Mouse (Mus musculus): ENCODE data around the gene Lce1f.
"Not testable (repeated sequence)": the region's sequence is repeated elsewhere in the genome, so short reads cannot be mapped to it uniquely, and the experiment has no call there.

The Lce1f gene

DNA sequence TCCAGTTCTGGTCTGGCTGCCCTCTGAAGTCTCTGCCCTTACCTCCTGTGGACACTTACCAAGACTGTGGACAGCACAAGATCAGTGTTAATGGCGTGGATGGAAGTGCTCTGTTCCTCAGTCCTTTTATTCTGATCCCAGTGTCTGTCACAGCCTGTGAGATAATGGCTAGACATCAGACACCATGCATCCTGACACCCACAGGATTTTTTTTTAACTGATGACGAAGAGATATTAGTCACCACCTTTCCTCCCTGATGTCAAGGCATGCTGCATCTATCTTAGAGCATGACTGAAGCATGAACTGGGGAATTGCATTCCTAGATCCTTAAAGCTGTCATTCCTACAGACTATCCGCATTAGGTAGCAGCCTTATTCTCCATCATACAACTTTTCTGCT is at the start of gene Lce1f:
Gene Lce1f, minus strand, starts transcription at position 101 of the 400 bp plus-strand sequence.
- DNase-seq (ENCODE audit: low read depth, low spot score) = no peak

DNA sequence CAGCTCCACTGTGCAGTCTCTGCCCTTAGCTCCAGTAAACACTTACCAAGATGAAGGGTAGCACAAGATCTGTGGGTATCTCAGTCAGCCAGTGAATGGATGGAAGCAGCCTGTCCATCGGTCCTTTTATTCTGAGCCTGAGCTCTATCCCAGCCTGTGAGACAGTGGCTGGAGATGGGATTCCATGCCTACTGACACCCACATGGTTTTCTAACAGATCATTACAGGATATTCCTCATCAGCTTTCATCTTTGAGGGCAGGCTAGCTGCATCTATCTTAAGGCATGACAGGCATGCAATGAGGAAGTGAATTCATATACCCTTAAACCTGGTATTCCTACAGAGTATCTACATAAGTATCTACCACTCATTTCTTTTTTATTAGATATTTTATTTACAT is 44.8 kb upstream of the Lce1f start, which contains the start of gene Lce1h:
Gene Lce1h, minus strand, starts transcription at position 101 of the 400 bp plus-strand sequence.
- DNase-seq (ENCODE audit: low read depth, low spot score) = no peak

DNA sequence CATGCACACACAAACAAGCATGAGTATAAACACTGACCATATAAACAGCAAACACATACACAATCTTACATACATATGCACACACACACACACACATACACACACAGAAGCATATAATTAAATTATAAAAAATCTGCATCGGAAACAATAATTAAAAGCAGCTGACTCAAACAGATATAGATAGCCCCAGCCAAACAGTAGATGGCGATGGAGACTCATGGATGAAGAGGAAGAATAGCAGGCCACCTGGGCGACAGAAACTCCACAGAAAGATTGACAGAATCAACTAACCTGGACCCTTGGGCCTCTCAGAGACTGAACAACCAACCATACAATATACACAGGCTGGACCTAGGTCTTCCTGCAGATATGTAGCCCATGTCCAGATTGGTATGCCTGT is 33.0 kb upstream of the Lce1f start:
- DNase-seq (ENCODE audit: low read depth, low spot score) = no peak

DNA sequence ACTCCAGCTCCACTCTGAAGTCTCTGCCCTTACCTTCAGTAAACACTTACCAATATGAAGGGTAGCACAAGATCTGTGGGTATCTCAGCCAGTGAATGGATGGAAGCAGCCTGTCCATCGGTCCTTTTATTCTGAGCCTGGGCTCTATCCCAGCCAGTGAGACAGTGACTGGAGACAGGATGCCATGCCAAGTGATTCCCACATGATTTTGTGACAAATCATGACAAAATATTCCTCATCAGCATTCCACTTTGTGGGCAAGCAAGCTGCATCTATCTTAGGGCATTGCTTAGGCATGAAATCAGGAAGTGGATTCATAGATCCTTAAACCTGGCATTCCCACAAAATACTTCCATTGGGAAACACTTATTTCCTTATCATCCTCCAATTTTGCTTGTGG is 32.1 kb upstream of the Lce1f start, which contains the start of gene Lce1g:
Gene Lce1g, minus strand, starts transcription at position 101 of the 400 bp plus-strand sequence.
- DNase-seq (ENCODE audit: low read depth, low spot score) = no peak

DNA sequence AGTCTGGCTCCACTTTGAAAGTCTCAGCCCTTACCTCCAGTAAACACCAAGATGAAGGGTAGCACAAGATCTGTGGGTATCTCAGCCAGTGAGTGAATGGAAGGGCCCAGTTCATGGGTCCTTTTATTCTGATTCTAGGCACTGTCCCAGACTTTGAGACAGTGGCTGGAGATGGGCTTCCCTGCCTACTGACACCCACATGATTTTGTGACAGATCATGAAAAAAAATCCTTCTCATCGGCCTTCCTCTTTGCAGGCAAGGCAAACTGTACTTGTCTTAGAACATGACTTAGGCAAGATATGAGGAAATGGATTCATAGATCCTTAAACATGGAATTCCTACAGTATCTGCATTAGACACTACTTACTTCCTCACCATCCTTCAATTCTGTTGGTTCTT is 18.8 kb upstream of the Lce1f start, which contains the start of gene Gm38119:
Gene Gm38119, minus strand, starts transcription at position 101 of the 400 bp plus-strand sequence.
- DNase-seq (ENCODE audit: low read depth, low spot score) = no peak

DNA sequence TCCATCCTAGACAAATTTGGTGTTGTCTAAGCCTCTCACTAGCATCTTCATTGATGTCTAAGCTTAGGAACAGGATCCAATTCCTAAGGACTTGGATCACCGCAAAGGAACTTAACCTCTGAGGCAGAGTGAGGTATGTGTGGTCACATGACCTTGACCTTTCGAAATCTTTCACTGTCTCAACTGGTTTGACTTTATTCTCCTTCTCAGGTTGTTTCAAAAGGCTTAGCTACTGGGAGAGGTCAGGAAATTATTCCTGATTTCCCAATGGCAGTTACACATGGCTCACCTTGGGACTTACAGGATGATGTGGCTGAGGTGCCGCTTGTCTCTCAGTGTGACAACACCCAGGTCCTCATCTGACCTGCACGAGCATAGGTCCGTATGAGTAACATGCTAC is 2.5 kb upstream of the Lce1f start:
- DNase-seq (ENCODE audit: low read depth, low spot score) = no peak

DNA sequence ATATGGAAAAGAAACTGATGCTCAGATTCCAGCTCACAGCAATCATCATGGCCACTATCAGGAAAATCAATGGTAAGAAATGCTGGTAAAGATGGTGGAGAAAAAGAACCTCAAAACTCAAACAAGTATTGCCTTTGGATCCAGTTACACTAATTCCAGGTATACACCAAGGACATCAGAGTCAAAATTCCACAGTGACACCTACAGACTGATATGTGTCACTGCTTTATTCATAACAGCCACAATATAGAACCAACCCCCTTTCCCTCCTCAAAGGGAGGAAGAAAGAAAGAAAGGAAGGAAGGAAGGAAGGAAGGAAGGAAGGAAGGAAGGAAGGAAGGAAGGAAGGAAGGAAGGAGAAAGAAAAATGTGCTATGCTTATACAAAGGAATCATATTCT is 5.0 kb downstream of the Lce1f start:
- no peak for DNase-seq (ENCODE audit: low read depth, low spot score)

DNA sequence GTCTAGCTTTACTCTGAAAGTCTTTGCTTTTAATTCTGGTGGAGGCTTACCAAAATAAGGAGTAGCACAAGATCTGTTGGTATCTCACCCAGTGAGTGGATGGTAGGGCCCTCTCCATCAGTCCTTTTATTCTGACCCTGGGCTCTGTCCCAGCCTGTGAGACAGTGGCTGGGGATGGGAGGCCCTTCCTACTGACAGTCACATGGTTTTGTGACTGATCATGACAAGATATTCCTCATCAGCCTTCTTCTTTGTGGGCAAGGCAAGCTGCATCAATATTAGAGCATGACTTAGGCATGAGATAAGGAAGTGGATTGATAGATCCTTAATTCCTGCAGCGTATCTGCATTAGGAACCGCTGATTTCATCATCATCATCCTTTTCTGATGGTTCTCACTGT is 11.2 kb downstream of the Lce1f start, which contains the start of gene Lce1e:
Gene Lce1e, minus strand, starts transcription at position 101 of the 400 bp plus-strand sequence.
- no peak for DNase-seq (ENCODE audit: low read depth, low spot score)

DNA sequence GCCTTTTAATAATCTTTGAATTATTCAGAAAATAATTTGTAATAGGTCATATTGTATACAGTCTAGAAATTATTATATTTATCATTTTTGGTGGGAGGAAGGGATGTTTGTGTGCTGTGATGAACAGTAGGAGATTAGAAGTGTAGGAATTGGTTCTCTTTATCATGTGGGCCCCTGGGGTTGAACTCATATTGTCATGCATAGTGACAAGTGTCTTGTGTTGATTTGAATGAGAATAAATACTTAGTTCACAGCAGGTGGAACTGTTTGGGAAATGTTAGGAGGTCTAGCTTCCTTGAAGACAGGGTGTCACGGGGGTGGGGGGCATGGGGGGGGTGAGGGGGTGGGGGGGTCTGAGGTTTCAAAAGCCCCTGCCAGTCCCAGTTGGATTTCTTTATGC is 25.5 kb downstream of the Lce1f start:
- DNase-seq (ENCODE audit: low read depth, low spot score) = no peak

DNA sequence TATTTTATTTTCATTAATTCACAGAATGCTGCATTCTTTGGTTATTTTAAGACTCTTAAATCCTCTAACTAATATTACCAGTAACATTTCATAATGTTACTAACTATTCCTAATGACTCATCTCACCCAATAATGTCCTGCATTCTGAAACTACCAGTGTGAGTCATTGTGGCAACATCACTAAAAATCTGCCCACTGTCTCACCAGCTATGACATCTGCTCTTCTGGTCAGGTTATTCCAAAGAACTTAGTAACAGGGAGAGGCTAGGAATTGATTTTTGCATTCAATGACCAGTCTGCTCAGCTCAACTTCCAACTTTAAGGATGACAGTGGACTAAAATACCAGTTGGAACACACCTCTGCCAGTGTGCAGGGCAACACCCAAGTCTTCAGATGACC is 28.5 kb downstream of the Lce1f start:
- no peak for DNase-seq (ENCODE audit: low read depth, low spot score)

DNA sequence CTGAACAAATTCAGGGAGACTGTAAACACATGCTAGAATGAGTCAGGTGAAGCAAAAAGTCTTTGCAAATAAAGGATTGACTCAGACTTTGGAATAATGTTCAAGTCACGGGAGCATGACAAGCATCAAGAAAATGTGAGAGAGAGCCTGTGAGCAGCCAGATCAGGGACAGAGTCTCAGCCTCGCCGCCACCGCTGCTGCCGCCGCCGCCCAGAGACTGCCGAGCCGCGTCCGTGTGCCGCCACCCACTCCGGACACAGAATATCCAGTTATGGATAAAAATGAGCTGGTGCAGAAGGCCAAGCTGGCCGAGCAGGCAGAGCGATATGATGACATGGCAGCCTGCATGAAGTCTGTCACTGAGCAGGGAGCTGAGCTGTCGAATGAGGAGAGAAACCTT is 31.0 kb downstream of the Lce1f start:
- not testable (repeated sequence) for DNase-seq (ENCODE audit: low read depth, low spot score)

DNA sequence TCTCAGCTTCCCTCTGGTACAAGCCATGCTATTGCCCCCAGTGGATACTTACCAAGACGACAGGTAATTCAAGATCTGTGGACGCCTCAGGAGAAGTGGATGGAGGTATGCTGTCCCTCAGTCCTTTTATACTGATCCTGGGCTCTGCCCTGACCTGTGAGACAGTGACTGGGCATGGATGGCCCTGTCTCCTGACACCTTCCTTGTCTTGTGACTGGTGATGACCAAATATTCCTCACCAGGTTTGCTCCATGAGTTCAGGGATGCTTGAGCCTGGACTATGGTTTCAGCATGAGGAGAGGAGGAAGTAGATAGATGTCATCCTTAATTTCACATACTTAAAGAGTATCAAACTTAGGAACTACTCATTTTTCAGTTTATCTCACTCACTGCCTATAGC is 33.0 kb downstream of the Lce1f start, which contains the start of gene Lce1d:
Gene Lce1d, minus strand, starts transcription at position 101 of the 400 bp plus-strand sequence.
- no peak for DNase-seq (ENCODE audit: low read depth, low spot score)

DNA sequence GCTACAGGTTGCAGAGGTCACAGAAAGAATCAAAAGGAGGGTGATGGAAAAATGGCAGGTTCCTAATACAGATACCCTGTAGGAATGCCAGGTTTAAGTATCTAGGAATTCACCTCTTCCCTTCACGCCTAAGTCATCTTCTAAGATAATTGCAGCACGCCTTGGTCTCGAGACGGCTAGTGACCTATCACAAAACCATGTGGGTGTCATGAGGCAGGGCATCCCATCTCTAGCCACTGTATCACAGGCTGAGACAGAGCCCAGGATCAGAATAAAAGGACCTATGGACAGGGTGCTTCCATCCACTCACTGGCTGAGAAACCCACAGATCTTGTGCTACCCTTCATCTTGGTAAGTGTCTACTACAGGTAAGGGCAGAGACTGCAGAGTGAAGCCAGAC is 41.2 kb downstream of the Lce1f start, which contains the start of gene Lce1c:
Gene Lce1c, plus strand, starts transcription at position 301 of the 400 bp plus-strand sequence.
- no peak for DNase-seq (ENCODE audit: low read depth, low spot score)

DNA sequence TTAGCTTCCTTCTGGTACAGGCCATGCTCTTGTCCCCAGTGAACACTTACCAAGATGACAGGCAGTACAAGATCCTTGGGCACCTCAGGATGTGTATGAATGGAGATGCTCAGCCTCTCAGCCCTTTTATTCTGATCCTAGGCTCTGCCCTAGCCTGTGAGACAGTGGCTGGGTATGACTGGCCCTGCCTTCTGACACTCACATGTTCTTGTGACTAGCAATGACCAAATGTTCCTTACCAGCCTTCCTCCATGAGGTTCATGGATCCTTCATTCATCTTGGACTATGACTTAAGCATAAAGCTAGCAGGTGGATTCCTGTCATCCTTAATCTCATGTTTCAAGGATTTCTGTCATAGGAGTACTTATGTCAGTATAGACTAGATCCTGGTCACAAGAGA is 49.9 kb downstream of the Lce1f start, which contains the start of gene Lce1a2:
Gene Lce1a2, minus strand, starts transcription at position 101 of the 400 bp plus-strand sequence.
- no peak for DNase-seq (ENCODE audit: low read depth, low spot score)

Measured in CD4-positive helper T cell, adult 2 months (primary cell).